In genomic region chr1:127308207-127308725, GRCm38 (mm10) we compare ENCODE assay signal across 25 mouse cellular contexts.
DNase-seq lines count a peak whose midpoint lies in the region; ATAC-seq and TF ChIP-seq lines count a peak whose summit lies in the region.
"Had no signal": no experiment of that assay in that cellular context is flagged by ENCODE, and none has a peak within 500 bp of the region (broad histone marks: within the 10 kb centered on the region; RNA-seq: fewer than 3 reads in every experiment).

No protein-coding gene starts in this region.

- H3K4me2 ChIP-seq in heart, postnatal 0 days (ENCODE audit: low read depth, low read length) = no peak overlapping the region
- H3K4me2 ChIP-seq: embryonic facial prominence, embryonic 12.5 days; forebrain, embryonic 15.5 days; heart, embryonic 15.5 days; stomach, embryonic 15.5 days had no signal

- intact Hi-C loops in heart, postnatal 10 days (cut with DNase I) = no loop called here

- no peaks in the 10 kb centered on the region for H3K27me3 ChIP-seq in heart, postnatal 0 days (ENCODE audit: control insufficient read depth, insufficient read depth, low read length)
- H3K27me3 ChIP-seq in MEL (ENCODE audit: control insufficient read depth in 1 of 2, insufficient read depth in 2 of 2, low read length in 2 of 2) = no peaks in the 10 kb centered on the region
- H3K27me3 ChIP-seq in splenic B cell, adult 2 months (ENCODE audit: control insufficient read depth, insufficient read depth, low read length, poor library complexity, severe bottlenecking) = no peaks in the 10 kb centered on the region
- H3K27me3 ChIP-seq: embryonic facial prominence, embryonic 12.5 days; forebrain, embryonic 15.5 days; heart, embryonic 15.5 days; megakaryocyte, embryonic 14.5 days; stomach, embryonic 15.5 days had no signal

- TF ChIP-seq POLR2A in MEL (IDR thresholded peaks at IDR 0.05; ENCODE audit: control insufficient read depth in 1 of 2, insufficient read depth in 1 of 2, low read depth in 1 of 2, low read length in 2 of 2, poor library complexity in 1 of 2) = no peak

- no peak for DNase-seq in heart, postnatal 0 days (ENCODE audit: low spot score)
- DNase-seq in heart, postnatal 10 days = no peak
- peak; percentile 15 for DNase-seq in lung, postnatal 10 days
- DNase-seq in lung, postnatal 36 days = no peak
- no peak for DNase-seq in MEL (ENCODE audit: low read depth, low spot score)
- peak; percentile 33 for DNase-seq in splenic B cell, adult 2 months (ENCODE audit: low read depth, low spot score)
- DNase-seq: adrenal gland, postnatal 14 days; cerebellum, adult 9-11 months; liver, postnatal 0 days; lung, postnatal 14 days; right cerebral cortex, postnatal 14 days had no signal

- no peak for TF ChIP-seq CTCF in heart, postnatal 0 days (IDR thresholded peaks at IDR 0.05; ENCODE audit: low read depth)
- TF ChIP-seq CTCF in MEL (IDR thresholded peaks at IDR 0.05 in 2 of 3, conservative IDR thresholded peaks at IDR 0.05 in 1 of 3; ENCODE audit: control insufficient read depth in 1 of 3, insufficient read depth in 1 of 3, low read depth in 2 of 3, low read length in 3 of 3, poor library complexity in 1 of 3, severe bottlenecking in 1 of 3) = no peak

- peaks cover 7% of the 10 kb centered on the region; the same call in 1 of the 2 replicates for H3K4me1 ChIP-seq in heart, postnatal 0 days (ENCODE audit: control insufficient read depth, insufficient read depth)
- H3K4me1 ChIP-seq in MEL (ENCODE audit: control insufficient read depth in 1 of 2, insufficient read depth in 2 of 2, low read length in 2 of 2) = peaks cover 69 to 80% of the 10 kb centered on the region in 2 experiments
- H3K4me1 ChIP-seq: embryonic facial prominence, embryonic 12.5 days; forebrain, embryonic 15.5 days; stomach, embryonic 15.5 days had no signal

- no peak overlapping the region for H3K9ac ChIP-seq in heart, postnatal 0 days (replicated peaks; ENCODE audit: low read depth, low read length)
- peak overlapping the region; percentile 33; the same call in 1 of the 2 replicates for H3K9ac ChIP-seq in MEL (ENCODE audit: control insufficient read depth, low read depth, low read length, poor library complexity, severe bottlenecking)
- H3K9ac ChIP-seq: embryonic facial prominence, embryonic 12.5 days; forebrain, embryonic 15.5 days; heart, embryonic 15.5 days; liver, postnatal 0 days; stomach, embryonic 15.5 days had no signal

- TF ChIP-seq EP300 in heart, postnatal 0 days (IDR thresholded peaks at IDR 0.05; ENCODE audit: low read depth) = no peak
- TF ChIP-seq EP300 in MEL (IDR thresholded peaks at IDR 0.05; ENCODE audit: low read depth in 1 of 2, low read length in 2 of 2) = no peak

- H3K36me3 ChIP-seq in heart, postnatal 0 days (replicated peaks; ENCODE audit: control insufficient read depth, insufficient read depth, low read length) = peaks cover 15% of the 10 kb centered on the region; the same call in 1 of the 2 replicates
- H3K36me3 ChIP-seq in MEL (ENCODE audit: control insufficient read depth in 1 of 2, insufficient read depth in 2 of 2, low read length in 2 of 2) = peaks cover 2 to 72% of the 10 kb centered on the region in 2 experiments
- H3K36me3 ChIP-seq in splenic B cell, adult 2 months (ENCODE audit: control insufficient read depth, insufficient read depth, low read length, poor library complexity, severe bottlenecking) = no peaks in the 10 kb centered on the region
- H3K36me3 ChIP-seq: embryonic facial prominence, embryonic 12.5 days; forebrain, embryonic 15.5 days; stomach, embryonic 15.5 days had no signal

- peaks cover 11% of the 10 kb centered on the region; the same call in 1 of the 2 replicates for H3K79me2 ChIP-seq in MEL (ENCODE audit: control insufficient read depth, insufficient read depth, low read length, poor library complexity)

- no peak overlapping the region for H3K4me3 ChIP-seq in heart, postnatal 0 days (ENCODE audit: low read depth, low read length)
- H3K4me3 ChIP-seq in MEL (ENCODE audit: control insufficient read depth in 1 of 2, insufficient read depth in 1 of 2, low read depth in 2 of 2, low read length in 2 of 2) = no peak overlapping the region
- H3K4me3 ChIP-seq: embryonic facial prominence, embryonic 12.5 days; erythroblast, embryonic 14.5 days; forebrain, embryonic 15.5 days; heart, adult 2 months; heart, embryonic 15.5 days; hindbrain, embryonic 10.5 days; limb, embryonic 10.5 days; megakaryocyte, embryonic 14.5 days; stomach, embryonic 15.5 days had no signal

- no peak for ATAC-seq in heart, postnatal 0 days (ENCODE audit: insufficient read depth, low read depth)
- ATAC-seq in megakaryocyte-erythroid progenitor cell, adult 5-6 weeks (replicated peaks; ENCODE audit: low FRiP score, low TSS enrichment, poor library complexity, severe bottlenecking) = no peak
- ATAC-seq: activated CD4-positive, CD25-positive, alpha-beta regulatory T cell, adult 4 months; forebrain, embryonic 15.5 days; hindbrain, postnatal 0 days; intestine, postnatal 0 days; liver, postnatal 0 days; midbrain, embryonic 16.5 days had no signal

- H3K9me3 ChIP-seq in heart, postnatal 0 days (replicated peaks; ENCODE audit: control insufficient read depth, low read length) = no peaks in the 10 kb centered on the region
- no peaks in the 10 kb centered on the region for H3K9me3 ChIP-seq in MEL (replicated peaks; ENCODE audit: insufficient read depth, low read length)
- H3K9me3 ChIP-seq: embryonic facial prominence, embryonic 12.5 days; forebrain, embryonic 15.5 days; heart, embryonic 15.5 days; hindbrain, embryonic 10.5 days; limb, embryonic 10.5 days; megakaryocyte, embryonic 14.5 days; stomach, embryonic 15.5 days had no signal

- no peak for TF ChIP-seq RAD21 in MEL (IDR thresholded peaks at IDR 0.05; ENCODE audit: low read depth, low read length)

- H3K27ac ChIP-seq in heart, postnatal 0 days (ENCODE audit: low read depth) = peak overlapping the region; percentile 22; the same call in 1 of the 2 replicates
- peak overlapping the region; percentile 91 for H3K27ac ChIP-seq in MEL (ENCODE audit: control insufficient read depth, low read depth, low read length)
- H3K27ac ChIP-seq: embryonic facial prominence, embryonic 12.5 days; forebrain, embryonic 15.5 days; heart, adult 2 months; heart, embryonic 15.5 days; hindbrain, embryonic 10.5 days; hindbrain, postnatal 0 days; limb, embryonic 10.5 days; stomach, embryonic 15.5 days had no signal

- WGBS in heart, postnatal 0 days = 56% methylated on average over 7 of the region's 7 CpGs

TF ChIP-seq in MEL, 35 proteins besides CTCF, POLR2A, EP300 and RAD21:
- no peak for TF ChIP-seq BHLHE40 (IDR thresholded peaks at IDR 0.05; ENCODE audit: borderline replicate concordance, low read depth, low read length)
- TF ChIP-seq NELFE (IDR thresholded peaks at IDR 0.05; ENCODE audit: low read depth, low read length) = no peak
- no peak for TF ChIP-seq NRF1 (IDR thresholded peaks at IDR 0.05; ENCODE audit: insufficient read depth, low read depth, low read length, poor library complexity, severe bottlenecking)
- no peak for TF ChIP-seq POLR2AphosphoS5 (IDR thresholded peaks at IDR 0.05; ENCODE audit: borderline replicate concordance, low read depth, low read length)
- no peak for TF ChIP-seq MEF2A (IDR thresholded peaks at IDR 0.05; ENCODE audit: extremely low read depth, insufficient replicate concordance, low read depth, low read length, poor library complexity, severe bottlenecking)
- TF ChIP-seq HCFC1 (IDR thresholded peaks at IDR 0.05; ENCODE audit: low read depth, low read length) = no peak

Comparison
In these comparisons a context has a peak if more than half of its experiments do, and no peak if none do; other contexts are left out.
1. DNase-seq: peak in lung, postnatal 10 days (single experiment) and splenic B cell, adult 2 months (single experiment); none in heart, postnatal 0 days (single experiment), heart, postnatal 10 days (0 of 2), lung, postnatal 36 days (single experiment) and MEL (single experiment).